Mouse (Mus musculus) lung, postnatal 25 days (tissue): ENCODE data around the gene Cct3.
"Not testable (repeated sequence)": the region's sequence is repeated elsewhere in the genome, so short reads cannot be mapped to it uniquely, and the experiment has no call there.

Experiments used
- DNase-seq: peaks from one replicate; pipeline ENCODE4 v3.0.0; 2022; ENCODE audit warnings: low spot score

Cct3 gene

DNA sequence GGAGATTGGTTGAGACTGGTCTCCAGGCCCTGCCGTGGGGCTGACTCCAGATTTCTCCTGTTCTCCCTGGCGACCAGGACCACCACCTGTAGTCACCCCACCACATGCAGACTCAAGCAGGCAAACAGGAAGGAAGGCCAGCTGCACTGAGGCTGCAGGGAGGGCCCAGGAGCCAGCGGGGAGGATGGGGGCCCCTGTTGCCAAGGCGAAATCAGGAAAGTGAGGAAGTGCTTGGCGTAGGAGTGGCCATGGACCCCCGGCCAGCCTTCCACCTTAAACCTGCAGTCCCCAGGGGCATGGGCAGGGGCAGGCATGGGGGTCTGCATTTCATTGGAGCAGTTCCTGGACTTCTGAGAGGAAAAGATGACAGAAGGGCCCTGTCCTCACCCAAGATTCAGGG lies 64.2 kb downstream of the Cct3 start:
- no peak for DNase-seq

DNA sequence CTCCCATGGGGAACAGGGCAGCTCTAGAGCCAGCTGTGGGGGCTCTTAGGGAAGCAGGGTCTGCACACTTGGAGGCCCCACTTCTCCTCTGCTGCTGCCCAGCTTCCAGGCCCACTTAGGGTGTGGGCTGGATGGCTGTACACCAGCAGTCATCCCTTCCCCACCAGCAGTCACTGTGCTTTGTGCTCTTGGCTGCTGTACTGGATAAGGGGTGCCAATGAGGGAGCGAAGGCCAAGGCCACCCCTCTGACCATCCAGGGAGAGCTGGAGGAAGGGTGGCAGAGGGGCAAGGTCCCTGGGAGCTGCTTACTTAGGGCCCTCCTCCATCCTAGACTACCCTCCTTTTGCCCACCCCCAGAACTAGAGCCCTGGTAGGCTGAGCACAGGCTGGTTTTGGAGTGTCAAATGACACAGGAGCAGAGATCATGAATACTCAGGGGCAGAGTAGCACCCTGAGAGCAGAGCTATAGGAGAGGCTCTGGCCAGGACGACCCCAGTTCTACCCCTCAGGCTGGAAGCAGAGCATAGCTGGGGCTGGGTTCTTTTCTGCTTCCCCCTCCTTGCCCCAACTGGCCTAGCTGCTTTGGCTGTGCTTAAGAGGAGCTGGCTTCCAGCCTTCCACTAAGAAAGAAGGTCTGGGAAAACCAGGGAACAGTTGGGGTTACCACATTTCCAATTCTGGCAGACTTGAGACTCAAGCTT lies 64.8 kb downstream of the Cct3 start:
- no peak for DNase-seq

DNA sequence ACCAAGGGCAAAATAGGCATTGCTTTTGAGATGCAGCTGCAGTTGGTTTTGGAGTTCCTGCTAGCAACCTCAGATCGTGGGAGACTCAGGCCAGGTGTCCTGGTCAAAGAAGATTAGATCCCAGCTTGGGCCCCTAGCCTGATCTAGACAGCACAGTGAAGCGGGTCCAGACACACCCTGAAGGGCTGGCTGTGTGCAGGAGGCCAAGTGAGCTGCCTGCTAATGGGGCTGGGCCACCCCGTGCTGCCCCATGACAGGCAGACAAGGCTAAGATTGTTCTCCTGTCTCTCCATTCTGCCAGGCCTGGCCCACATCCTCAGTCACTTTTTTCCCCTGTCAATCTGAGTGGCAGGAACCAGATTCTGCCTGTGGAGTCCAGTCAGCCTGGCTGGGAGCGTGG lies 66.8 kb downstream of the Cct3 start:
- peak; percentile 18 for DNase-seq

DNA sequence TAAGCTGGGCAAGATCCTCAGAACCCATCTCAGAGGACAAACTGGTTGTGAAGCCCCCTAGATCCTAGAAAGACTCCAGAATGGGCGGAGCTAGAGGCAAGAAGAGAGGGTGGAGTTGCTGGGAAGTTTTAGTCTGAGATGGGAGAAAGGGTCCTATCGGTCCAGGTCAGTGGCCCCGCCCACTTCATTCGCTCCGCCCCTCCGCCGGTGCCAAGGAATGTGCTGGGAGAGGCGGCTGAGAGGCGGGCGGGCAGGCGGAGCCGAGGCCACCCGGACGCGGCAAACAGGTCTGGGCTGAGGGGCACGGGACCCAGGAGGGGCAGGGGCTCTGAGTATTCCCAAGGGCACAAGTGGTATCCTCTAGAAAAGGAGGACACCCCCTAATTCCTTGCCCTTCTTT lies 67.4 kb downstream of the Cct3 start, which contains the start of gene Paqr6:
Paqr6 (plus strand) TSS at position 248 of the 400 bp plus-strand sequence.
- DNase-seq = peak; percentile 74

GRCm38 (mm10) chr3:88365705-88366361 lies 68.9 kb downstream of the Cct3 start:
- DNase-seq = no peak

DNA sequence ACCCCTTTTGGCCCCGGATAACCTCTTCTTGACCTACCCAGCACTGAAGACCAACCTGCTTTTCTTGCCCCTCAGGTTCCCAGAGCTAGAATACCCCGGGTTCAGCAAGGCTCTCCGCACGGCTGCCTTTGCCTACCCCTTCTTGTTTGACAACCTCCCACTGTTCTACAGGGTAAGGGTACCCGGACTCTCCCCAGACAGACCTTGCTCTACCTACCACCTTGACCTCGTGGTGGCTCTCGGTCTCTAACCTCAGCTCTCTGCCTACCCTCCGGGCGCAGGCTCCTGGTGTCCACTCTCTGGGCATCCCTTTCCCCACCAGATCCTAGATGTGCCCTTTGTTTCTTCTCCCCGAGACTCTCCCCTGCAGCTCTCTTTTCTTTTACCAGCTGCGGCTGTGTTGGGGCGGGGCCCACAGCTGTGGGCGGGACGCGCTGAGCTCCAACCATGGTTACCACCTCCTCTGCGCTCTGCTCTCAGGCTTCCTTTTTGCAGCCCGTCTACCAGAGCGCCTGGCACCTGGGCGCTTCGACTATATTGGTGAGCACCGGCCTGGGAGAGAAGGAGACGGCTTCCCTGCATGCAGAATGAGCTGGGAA lies 70.0 kb downstream of the Cct3 start:
- peak; percentile 36 for DNase-seq

- DNase-seq = not testable (repeated sequence)
Measured at GRCm38 (mm10) chr3:88367517-88367916, 70.6 kb downstream of the Cct3 start.

- DNase-seq = not testable (repeated sequence)
Measured at GRCm38 (mm10) chr3:88368511-88368910, 71.6 kb downstream of the Cct3 start.
